Mouse (Mus musculus) left cerebral cortex, postnatal 14 days (tissue): ENCODE data around the gene Cox7a2l. TPM values are rescaled to one million over a fixed set of nuclear protein-coding genes. Genes with fewer than 3 reads are reported as not detected.

Experiments used
- DNase-seq, 2 experiments: peaks; one replicate each; pipeline ENCODE4 v3.0.0; 2021 to 2022; ENCODE audit warnings: low spot score in 2 of 2, mixed read lengths in 1 of 2
- intact Hi-C: fragments of 180-260 bp; cut with DNase I; formaldehyde crosslinking; loops from one replicate; pipeline ENCODE4 v1.15.1; 2025
- total RNA-seq, 2 experiments: library from RNA; stranded (reverse); gene quantifications; 2 replicates each; pipeline ENCODE4 v1.2.3; 2021

The Cox7a2l gene
- total RNA-seq, 2 experiments from 2014 or later = 172 to 178 TPM

GRCm38 (mm10) chr17:83469586-83469985 lies 47.5 kb downstream of the Cox7a2l start:
- intact Hi-C loops = no loop called here
- no peak for DNase-seq

GRCm38 (mm10) chr17:83466697-83467251 lies 50.4 kb downstream of the Cox7a2l start:
- DNase-seq = no peak
- intact Hi-C loops = no loop called here

- no peak for DNase-seq
- intact Hi-C loops = no loop called here
Observed at GRCm38 (mm10) chr17:83465969-83466368, 51.2 kb downstream of the Cox7a2l start.

- DNase-seq = no peak
- intact Hi-C loops = loop anchor here (10.0 kb wide), 1 partner anchor 182 kb away; no protein-coding TSS in a partner anchor
Observed at GRCm38 (mm10) chr17:83457271-83457670, 59.9 kb downstream of the Cox7a2l start.

- intact Hi-C loops = loop anchor here (10.0 kb wide), 1 partner anchor 179 kb away; no protein-coding TSS in a partner anchor
- DNase-seq = no peak
Observed at GRCm38 (mm10) chr17:83453587-83453986, 63.5 kb downstream of the Cox7a2l start.

- no peak for DNase-seq
- intact Hi-C loops = loop anchor here (10.0 kb wide), 1 partner anchor 178 kb away; no protein-coding TSS in a partner anchor
Observed at GRCm38 (mm10) chr17:83452451-83452850, 64.7 kb downstream of the Cox7a2l start.

Other genes with a start within 250 kb of the Cox7a2l start
- 10 to 100 TPM; 25.8 to 26.4 TPM for gene Eml4, start 166.4 kb downstream of the Cox7a2l start, total RNA-seq
- gene Kcng3, start 114.6 kb upstream of the Cox7a2l start, total RNA-seq = 1 to 10 TPM; 8.1 to 8.2 TPM
- 10 to 100 TPM; 65.9 to 68.5 TPM for gene Mta3, start 188.8 kb upstream of the Cox7a2l start, total RNA-seq